Comparison of ENCODE assay signal across 21 mouse cellular contexts in the genomic region with DNA sequence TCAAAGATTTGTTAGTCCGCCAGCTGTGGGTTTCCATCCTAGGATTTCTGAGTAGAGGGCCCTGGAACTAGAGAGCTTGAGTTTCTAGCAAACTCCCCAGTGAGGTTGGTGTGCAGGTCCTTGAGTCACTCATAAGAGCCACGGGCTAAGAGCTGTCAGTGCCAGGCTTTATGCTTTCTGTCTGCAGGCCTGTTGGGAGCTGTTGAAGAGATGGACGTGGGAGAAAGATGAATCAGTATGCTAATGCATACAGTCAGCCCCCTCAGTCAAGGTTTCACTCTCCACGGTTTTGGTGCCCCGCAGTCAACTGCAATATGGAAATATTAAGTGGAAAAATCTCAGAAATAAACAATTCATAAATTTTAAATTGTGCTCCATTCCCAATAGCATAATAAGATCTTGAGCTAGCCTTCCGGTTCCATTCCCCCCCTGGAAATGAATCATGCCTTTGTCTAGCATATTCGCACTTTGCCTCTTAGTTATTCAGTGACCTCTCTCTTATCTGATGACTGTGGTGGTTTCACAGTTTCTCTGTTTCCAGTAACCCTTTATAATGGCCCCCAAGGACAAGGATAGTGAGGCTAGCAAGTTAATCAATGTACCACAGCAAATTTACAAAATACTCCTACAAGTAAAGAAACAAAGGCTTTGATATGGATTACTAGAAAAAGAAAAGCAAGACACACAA.
A peak's percentile ranks its signal among the peaks of the same experiment; 100 is the strongest.
DNase-seq lines count a peak whose midpoint lies in the region; ATAC-seq lines count a peak whose summit lies in the region.
"Had no signal": no experiment of that assay in that cellular context is flagged by ENCODE, and none has a peak within 500 bp of the region (broad histone marks: within the 10 kb centered on the region; RNA-seq: fewer than 3 reads in every experiment).

No protein-coding gene starts in this region.

- no peaks in the 10 kb centered on the region for H3K27me3 ChIP-seq in intestine, embryonic 14.5 days (replicated peaks; ENCODE audit: control insufficient read depth, insufficient read depth, low read length)
- H3K27me3 ChIP-seq: CH12.LX; heart, embryonic 13.5 days; Patski had no signal

- H3K27ac ChIP-seq in intestine, embryonic 14.5 days (ENCODE audit: low read depth): 0 out of 2 replicates have a peak overlapping the region, but pooled peaks have one; percentile 11
- H3K27ac ChIP-seq: embryonic facial prominence, embryonic 10.5 days; heart, embryonic 13.5 days had no signal

- H3K4me3 ChIP-seq in intestine, embryonic 14.5 days (ENCODE audit: low read depth, low read length): no peak overlapping the region
- H3K4me3 ChIP-seq: embryonic facial prominence, embryonic 10.5 days; heart, embryonic 13.5 days had no signal

- WGBS in intestine, embryonic 14.5 days: 63% methylated on average over 7 of the region's 7 CpGs

- H3K4me2 ChIP-seq in intestine, embryonic 14.5 days (ENCODE audit: low read length): no peak overlapping the region
- H3K4me2 ChIP-seq: heart, embryonic 13.5 days had no signal

- DNase-seq in frontal cortex, postnatal 14 days (ENCODE audit: low spot score in 2 of 2): no peak
- peak; percentile 25 to 26 for DNase-seq in right cerebral cortex, adult 2 months (ENCODE audit: low spot score in 2 of 2)
- DNase-seq in right cerebral cortex, postnatal 10 days (ENCODE audit: low spot score in 2 of 2): no peak
- no peak for DNase-seq in intestine, embryonic 14.5 days (ENCODE audit: low spot score)
- DNase-seq in telencephalon, adult 2 months (ENCODE audit: low read depth, low spot score): peak; percentile 27
- DNase-seq in heart, adult 18-20 months: no peak
- DNase-seq: adrenal gland, postnatal 14 days; cerebellum, adult 2 months; cerebellum, postnatal 10 days; gastrocnemius, postnatal 14 days; heart, postnatal 36 days had no signal

- no peaks in the 10 kb centered on the region for H3K9me3 ChIP-seq in intestine, embryonic 14.5 days (ENCODE audit: control insufficient read depth, low read length)
- H3K9me3 ChIP-seq: embryonic facial prominence, embryonic 10.5 days had no signal

- no peak overlapping the region for H3K9ac ChIP-seq in intestine, embryonic 14.5 days (ENCODE audit: low read length)
- H3K9ac ChIP-seq: heart, embryonic 13.5 days had no signal

- H3K4me1 ChIP-seq in intestine, embryonic 14.5 days (replicated peaks; ENCODE audit: control insufficient read depth, insufficient read depth, low read length): no peaks in the 10 kb centered on the region
- H3K4me1 ChIP-seq: embryonic facial prominence, embryonic 10.5 days; heart, embryonic 13.5 days had no signal

- H3K36me3 ChIP-seq in intestine, embryonic 14.5 days (ENCODE audit: control insufficient read depth, insufficient read depth, low read length): no peaks in the 10 kb centered on the region
- H3K36me3 ChIP-seq: embryonic facial prominence, embryonic 10.5 days; heart, embryonic 13.5 days had no signal

- ATAC-seq in frontal cortex, adult (ENCODE audit: low TSS enrichment): peak; percentile 95
- ATAC-seq in intestine, embryonic 14.5 days (replicated peaks; ENCODE audit: low FRiP score, low TSS enrichment, low read depth): no peak
- ATAC-seq in megakaryocyte progenitor cell, adult 5-6 weeks (replicated peaks; ENCODE audit: poor library complexity): no peak
- ATAC-seq: activated CD4-positive, CD25-positive, alpha-beta regulatory T cell, adult 4 months; forebrain, embryonic 14.5 days; hindbrain, embryonic 16.5 days; inflammation-experienced regulatory T-cells, adult 6 months; Patski had no signal

Comparison
In these comparisons a context has a peak if more than half of its experiments do, and no peak if none do; other contexts are left out.
1. DNase-seq: peak in right cerebral cortex, adult 2 months (2 of 2) and telencephalon, adult 2 months (single experiment); none in frontal cortex, postnatal 14 days (0 of 2), right cerebral cortex, postnatal 10 days (0 of 2), intestine, embryonic 14.5 days (single experiment) and heart, adult 18-20 months (0 of 2).